Mouse (Mus musculus) cortical plate, adult 2 months (tissue): ENCODE results near the gene Adgrg7. TPM values are rescaled to one million over a fixed set of nuclear protein-coding genes. Genes with fewer than 3 reads are reported as not detected.
A peak's percentile ranks its signal among the peaks of the same experiment; 100 is the strongest.

Experiments used
- H3K27ac ChIP-seq: fragments of 200-500 bp; 2 replicates; pipeline ENCODE4 v1.5.1; 2012; ENCODE audit warnings: low read length, control low read depth, inconsistent platforms; ENCODE audit not compliant: insufficient read depth
- H3K4me1 ChIP-seq: fragments of 200-500 bp; 2 replicates; pipeline ENCODE4 v1.6.1; 2011; ENCODE audit warnings: low read length; ENCODE audit not compliant: control insufficient read depth, insufficient read depth
- H3K4me3 ChIP-seq: fragments of 200-500 bp; 2 replicates; pipeline ENCODE4 v1.5.1; 2011; ENCODE audit warnings: mild to moderate bottlenecking, low read length, control low read depth; ENCODE audit not compliant: insufficient read depth
- CTCF ChIP-seq: fragments of 200-500 bp; IDR thresholded peaks from 2 replicates; pipeline ENCODE4 v1.5.1; 2011; ENCODE audit warnings: mild to moderate bottlenecking, control low read depth, low read length; ENCODE audit not compliant: insufficient read depth; ENCODE audit errors: extremely low read depth
- POLR2A ChIP-seq: fragments of 200-500 bp; IDR thresholded peaks from 2 replicates; pipeline ENCODE4 v1.6.1; 2011; ENCODE audit warnings: mild to moderate bottlenecking, low read length, control low read depth; ENCODE audit not compliant: insufficient read depth; ENCODE audit errors: extremely low read depth
- polyA plus RNA-seq: library from polyadenylated mRNA; depleted of rRNA; stranded (reverse); fragments of >200 nt; gene quantifications from 2 replicates; pipeline ENCODE4 v1.2.3, GENCODE M21; 2012

The Adgrg7 gene
- polyA plus RNA-seq, 1 experiment = not detected

- no peak for TF ChIP-seq POLR2A
- TF ChIP-seq CTCF = no peak
- no peak overlapping the region for H3K4me3 ChIP-seq
- no peak overlapping the region for H3K27ac ChIP-seq
- no peaks in the 10 kb centered on the region for H3K4me1 ChIP-seq
Observed at GRCm38 (mm10) chr16:56793778-56794177, 1.9 kb downstream of the Adgrg7 start.

GRCm38 (mm10) chr16:56785943-56786342, 9.7 kb downstream of the Adgrg7 start:
- H3K4me1 ChIP-seq = no peaks in the 10 kb centered on the region
- TF ChIP-seq POLR2A (no peak), CTCF (no peak)

DNA sequence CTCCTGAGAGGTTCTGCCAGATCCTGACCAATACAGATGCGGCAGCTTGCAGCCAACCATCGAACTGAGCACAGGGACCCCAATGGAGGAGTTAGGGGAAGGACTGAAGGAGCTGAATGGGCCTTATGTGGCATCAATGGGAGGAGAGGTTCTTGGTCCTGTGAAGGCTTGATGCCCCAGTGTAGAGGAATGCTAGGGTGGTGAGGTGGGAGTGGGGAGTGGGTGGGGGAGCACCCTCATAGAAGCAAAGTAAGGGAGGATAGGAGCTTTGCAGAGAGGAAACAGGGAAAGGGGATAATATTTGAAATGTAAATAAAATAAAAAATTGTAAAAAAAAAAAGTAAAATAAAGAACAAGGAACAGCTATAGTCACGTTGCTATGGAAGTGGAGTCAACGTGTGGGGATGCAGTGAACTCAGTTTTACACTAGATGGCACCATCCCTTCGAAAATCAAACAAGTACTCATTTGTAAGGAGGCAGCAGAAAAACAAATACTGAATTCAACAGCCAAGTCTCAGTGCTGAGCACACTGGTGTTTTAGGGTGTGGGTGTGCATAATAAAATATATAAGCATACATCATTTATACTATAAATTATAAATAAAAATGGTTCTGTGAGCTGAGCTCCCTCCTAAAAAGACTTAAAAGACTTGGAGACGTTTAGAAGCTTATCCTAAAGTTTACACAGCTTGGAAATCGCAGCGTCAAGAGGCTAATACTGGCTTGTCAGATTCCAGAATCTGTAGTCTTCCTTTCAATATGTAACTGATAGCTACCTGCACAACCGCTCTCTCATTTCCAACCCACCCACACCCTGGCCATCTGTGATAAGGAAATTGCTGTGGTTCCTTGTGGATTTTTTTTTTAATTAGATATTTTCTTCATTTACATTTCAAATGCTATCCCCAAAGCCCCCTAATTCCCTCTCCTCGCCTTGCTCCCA, 24.2 kb downstream of the Adgrg7 start:
- TF ChIP-seq POLR2A (no peak), CTCF (peak; percentile 69; the same call in 1 of the 2 replicates)
- Histone ChIP-seq H3K4me1 (no peaks in the 10 kb centered on the region), H3K4me3 (no peak overlapping the region), H3K27ac (no peak overlapping the region)

More at GRCm38 (mm10) chr16:56785943-56786342, 9.7 kb downstream of the Adgrg7 start:
- no peak overlapping the region for H3K27ac ChIP-seq
- H3K4me3 ChIP-seq = no peak overlapping the region

- no peak overlapping the region for H3K27ac ChIP-seq
- TF ChIP-seq POLR2A = no peak
- no peak for TF ChIP-seq CTCF
- no peak overlapping the region for H3K4me3 ChIP-seq
- no peaks in the 10 kb centered on the region for H3K4me1 ChIP-seq
Observed at GRCm38 (mm10) chr16:56729060-56729459, 66.6 kb downstream of the Adgrg7 start.

DNA sequence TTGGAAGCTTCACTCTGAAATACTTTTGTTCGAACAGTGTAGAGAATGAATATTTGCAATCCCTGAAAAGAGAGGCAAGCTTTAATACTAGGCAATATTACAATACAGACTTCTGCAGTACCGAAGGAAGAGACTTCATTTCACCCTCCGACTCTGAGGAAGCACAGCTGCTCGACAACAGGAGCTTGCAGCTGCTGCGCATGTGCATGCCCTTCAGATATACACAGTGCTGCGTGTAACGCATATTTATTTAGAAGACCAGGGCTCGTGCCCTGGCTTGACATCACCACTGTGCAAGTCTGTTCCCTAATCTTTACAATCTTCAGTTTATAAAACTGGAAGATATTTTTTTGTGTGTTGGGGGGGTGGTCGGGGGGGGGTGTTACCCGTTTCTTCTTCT, 70.7 kb downstream of the Adgrg7 start:
- no peaks in the 10 kb centered on the region for H3K4me1 ChIP-seq
- no peak for TF ChIP-seq POLR2A
- TF ChIP-seq CTCF = no peak
- no peak overlapping the region for H3K4me3 ChIP-seq

GRCm38 (mm10) chr16:56722357-56722756, 73.3 kb downstream of the Adgrg7 start:
- no peak overlapping the region for H3K27ac ChIP-seq
- H3K4me1 ChIP-seq = no peaks in the 10 kb centered on the region
- TF ChIP-seq POLR2A (no peak), CTCF (no peak)
- H3K4me3 ChIP-seq = no peak overlapping the region

More for the DNA sequence above, 70.7 kb downstream of the Adgrg7 start:
- H3K27ac ChIP-seq = no peak overlapping the region

GRCm38 (mm10) chr16:56719031-56719430, 76.6 kb downstream of the Adgrg7 start:
- Histone ChIP-seq H3K4me3 (no peak overlapping the region), H3K4me1 (peaks cover 4% of the 10 kb centered on the region; the same call in 1 of the 2 replicates), H3K27ac (no peak overlapping the region)
- TF ChIP-seq POLR2A (no peak), CTCF (no peak)

- H3K27ac ChIP-seq = peak within 1 kb of the TSS; percentile 61
- TF ChIP-seq POLR2A = peak; percentile 66
- TF ChIP-seq CTCF = no peak
- H3K4me1 ChIP-seq = peaks cover 4% of the 10 kb centered on the region; the same call in 1 of the 2 replicates
Observed at GRCm38 (mm10) chr16:56717224-56718200, 78.1 kb downstream of the Adgrg7 start, which contains the start of gene Tfg. Gene Tfg, minus strand, starts transcription at chr16:56717450.

More at GRCm38 (mm10) chr16:56717224-56718200, 78.1 kb downstream of the Adgrg7 start, which contains the start of gene Tfg:
- H3K4me3 ChIP-seq = peak within 1 kb of the TSS; percentile 49
